Mouse (Mus musculus): ENCODE data around the gene Mrpl11.
A peak's percentile ranks its signal among the peaks of the same experiment; 100 is the strongest.
"Not testable (repeated sequence)": the region's sequence is repeated elsewhere in the genome, so short reads cannot be mapped to it uniquely, and the experiment has no call there.

Gene Mrpl11

DNA sequence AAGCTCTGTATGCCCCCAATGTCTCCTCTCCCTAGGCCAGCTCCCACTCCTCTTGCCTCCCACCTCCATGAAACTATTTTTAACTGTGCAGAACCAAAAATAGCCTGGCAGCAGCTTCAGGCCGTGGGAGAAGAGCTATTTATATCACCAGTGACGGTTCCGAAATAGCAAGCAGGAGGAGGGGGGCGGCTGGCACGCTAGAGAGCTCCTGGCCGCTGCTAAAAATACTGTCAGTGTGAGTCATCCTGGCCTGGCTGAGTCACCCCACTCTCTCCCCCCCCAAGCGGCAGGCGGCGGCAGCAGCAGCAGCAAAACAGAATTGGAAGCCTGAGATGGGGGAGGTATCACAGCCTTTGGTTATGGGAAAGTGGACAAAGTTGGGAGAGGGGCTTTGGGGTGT lies 31.0 kb downstream of the Mrpl11 start:
- peak; percentile 68 to 82 for DNase-seq (ENCODE audit: low spot score in 2 of 2)

DNA sequence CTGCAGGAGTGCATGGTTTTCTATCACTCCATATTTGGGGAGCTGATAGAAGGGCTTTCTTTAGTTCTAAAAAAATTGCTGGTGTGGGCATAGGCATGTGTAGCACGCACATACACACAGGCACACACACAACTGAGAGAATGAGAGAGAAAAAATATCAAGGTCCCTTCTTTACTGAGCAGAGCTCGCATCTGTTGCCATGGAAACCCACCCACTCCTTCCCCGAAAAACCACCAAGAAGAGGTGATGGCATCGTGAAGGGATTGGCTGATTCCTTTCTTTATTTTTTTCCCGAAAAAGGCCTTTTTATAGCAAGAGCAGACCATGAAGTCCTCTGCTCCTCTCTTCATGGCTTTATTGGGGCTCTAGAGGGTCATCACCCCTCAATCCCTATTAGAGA lies 32.1 kb downstream of the Mrpl11 start:
- peak; percentile 78 to 85 for DNase-seq (ENCODE audit: low spot score in 2 of 2)

DNA sequence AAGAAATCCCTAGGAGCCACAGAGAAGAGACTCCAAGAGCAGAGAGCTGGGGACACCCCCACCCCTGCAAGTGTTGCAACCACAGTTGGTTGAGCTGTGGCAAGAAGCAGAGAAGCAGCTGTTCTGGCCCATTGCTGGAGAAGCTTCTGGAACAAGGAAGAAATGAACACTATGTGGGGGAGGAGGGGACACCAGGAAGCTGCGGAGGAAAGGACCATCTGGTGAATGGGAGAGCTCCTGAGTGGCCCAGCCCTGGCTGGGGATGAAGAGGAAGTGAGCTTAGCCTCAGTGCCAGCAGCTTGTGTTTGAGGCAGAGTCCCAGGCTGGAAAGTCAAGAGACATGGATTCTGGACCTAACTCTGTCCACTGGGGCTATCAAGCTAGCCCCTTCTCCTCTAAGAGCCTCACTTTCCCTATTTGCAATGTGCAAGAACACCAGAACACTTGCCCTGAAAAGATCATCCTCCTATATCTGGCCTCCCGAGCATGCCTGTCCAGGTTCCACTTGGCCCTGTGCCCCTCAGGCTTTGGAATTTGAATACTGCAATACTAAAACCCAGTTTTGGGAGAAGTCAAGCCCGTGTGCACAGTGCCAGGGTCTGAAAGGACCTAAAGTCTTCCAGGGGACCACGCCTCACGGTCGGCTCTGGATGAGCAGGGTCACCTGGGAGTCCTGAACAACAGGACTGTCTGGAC lies 37.6 kb downstream of the Mrpl11 start:
- no peak for DNase-seq (ENCODE audit: low spot score in 2 of 2)

DNA sequence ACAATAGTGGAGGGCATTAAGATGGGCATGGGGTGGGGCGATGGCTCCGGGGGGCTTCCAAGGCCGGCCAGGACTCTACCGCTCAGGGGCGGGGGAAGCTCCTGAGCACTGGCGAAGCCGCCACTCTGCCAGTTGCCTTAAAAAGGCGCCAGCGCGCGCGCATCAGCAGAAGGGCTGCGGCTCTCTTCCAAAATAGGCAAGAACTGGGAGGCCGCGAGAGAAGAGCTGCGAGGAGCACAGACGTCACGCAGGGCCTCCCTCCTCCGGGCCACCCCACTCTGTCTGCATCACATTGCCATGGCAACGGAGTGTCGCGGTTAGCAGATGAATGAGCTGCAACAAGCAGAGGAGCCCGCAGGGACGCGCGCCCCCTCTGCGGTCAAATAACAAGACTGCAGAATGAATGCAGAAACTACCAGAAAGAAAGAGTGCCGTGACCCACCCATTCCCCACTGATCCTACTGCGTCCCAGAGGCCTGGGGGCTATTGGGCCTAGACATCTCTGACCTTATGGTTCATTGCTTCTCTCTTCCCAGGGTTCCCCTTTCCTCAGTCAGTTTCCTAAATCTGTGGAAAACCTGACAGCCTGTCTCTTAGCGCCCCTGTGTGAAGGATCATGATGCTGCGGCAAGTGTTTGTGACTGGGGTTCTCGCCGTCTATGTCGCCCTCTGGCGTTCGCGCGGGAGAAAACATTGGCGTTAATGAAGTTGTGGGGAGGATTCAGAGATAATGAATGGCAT lies 39.9 kb downstream of the Mrpl11 start:
- DNase-seq (ENCODE audit: low spot score in 2 of 2) = peak; percentile 90 to 95

DNA sequence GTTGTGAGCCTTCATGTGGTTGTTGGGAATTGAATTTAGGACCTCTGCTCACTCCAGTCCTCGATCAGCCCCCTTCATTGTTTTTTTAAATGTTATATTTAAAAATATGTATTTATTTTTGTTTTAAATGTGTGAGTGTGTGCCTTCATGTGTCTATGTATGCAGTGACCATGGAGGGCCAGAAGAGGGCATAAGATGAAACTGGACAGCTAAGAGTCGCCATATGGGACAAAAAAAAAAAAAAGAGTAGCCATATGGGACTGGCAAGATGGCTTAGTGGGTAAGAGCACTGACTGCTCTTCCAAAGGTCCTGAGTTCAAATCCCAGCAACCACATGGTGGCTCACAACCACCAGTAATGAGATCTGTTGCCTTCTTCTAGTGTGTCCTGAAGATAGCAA lies 41.7 kb downstream of the Mrpl11 start:
- DNase-seq (ENCODE audit: low spot score in 2 of 2) = not testable (repeated sequence)

DNA sequence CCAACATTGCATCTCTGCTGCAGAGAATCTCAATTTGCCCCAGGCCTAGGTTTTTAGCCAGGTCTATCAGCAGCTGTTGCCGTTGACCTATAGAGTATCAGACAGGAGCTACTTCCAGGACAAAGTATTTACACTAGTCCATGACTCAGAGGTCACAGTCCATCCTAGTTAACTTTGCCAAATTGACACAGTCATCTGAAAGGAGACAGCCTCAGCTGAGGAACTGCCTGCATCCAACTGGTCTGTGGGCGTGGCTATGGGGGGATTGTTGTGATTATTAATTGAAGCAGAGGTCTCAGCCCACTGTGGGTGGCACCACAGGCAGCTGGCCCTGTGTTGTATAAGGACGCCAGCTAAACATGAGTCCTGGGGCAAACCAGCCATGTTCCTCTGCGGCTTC lies 43.0 kb downstream of the Mrpl11 start:
- no peak for DNase-seq (ENCODE audit: low spot score in 2 of 2)

DNA sequence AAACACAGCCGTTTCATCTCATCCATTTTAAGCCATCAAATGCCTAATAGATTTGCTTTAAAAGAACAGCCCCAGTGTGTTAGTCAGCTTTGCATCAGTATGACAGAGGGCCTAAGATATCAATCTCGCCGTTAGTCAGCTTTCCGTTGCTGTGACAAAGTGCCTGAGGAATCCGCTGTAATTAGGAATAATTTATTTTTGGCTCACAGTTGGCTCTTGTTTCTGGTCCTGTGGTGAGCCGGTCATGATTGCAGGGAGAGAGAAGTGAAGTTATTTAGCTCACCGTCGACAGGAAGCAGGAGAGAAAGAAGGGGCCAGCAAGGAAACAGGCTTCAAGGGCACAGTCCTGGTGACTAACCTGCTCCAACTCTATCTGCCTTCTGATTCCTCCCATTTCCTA lies 51.2 kb downstream of the Mrpl11 start:
- DNase-seq (ENCODE audit: low spot score in 2 of 2) = no peak

DNA sequence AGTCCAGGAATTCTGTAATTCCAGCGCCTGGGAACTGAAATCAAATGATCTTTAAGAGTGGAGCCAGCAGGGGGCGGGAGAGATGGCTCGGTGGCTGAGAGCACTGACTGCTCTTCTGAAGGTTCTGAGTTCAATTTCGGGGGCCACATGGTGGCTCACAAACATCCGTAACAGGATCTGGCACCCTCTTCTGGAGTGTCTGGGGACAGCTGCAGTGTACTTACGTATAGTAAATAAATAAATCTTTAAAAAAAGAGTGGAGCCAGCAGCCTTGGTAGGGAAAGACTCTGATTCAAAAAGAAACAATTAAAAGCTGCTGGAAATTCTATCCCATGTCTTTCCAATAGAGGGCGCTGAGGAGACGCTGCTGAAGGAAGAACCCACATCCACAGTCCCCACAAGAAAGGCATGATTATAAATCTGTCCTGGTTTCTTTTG lies 53.0 kb downstream of the Mrpl11 start:
- no peak for DNase-seq (ENCODE audit: low spot score in 2 of 2)

DNA sequence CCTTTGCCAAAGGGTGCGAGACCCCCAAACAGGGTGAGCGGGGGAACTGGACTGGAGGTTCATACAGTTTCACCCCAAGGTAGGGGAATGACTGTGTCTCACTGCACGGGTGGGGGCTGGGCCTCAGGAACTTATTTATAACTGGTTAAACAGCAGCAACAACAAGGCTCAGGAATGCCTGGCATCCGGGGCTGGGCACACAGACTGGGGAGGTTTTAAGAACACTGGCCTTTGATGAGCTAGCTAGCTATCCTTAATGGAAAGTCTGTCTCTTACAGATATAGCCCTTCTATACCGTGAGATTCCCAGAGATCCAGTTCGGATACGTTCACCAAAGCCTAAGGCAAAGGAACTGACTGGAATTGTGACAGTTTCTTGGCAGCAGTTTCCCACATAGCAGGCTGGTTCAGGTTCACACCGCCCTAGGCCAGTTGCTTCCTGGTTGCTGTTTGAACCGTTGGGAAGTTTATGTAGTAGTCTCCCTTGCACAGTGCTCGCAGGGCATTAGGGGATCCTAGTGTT lies 54.3 kb downstream of the Mrpl11 start:
- DNase-seq (ENCODE audit: low spot score in 2 of 2) = no peak
